Mouse (Mus musculus) ES-Bruce4 (cell line): ENCODE measurements around the gene Ube3c.
"Not testable (repeated sequence)": the region's sequence is repeated elsewhere in the genome, so short reads cannot be mapped to it uniquely, and the experiment has no call there.

ENCODE experiments used
- CTCF ChIP-seq: IDR thresholded peaks from one replicate; pipeline ENCODE4 v1.8.1; 2011; ENCODE audit warnings: low read depth, low read length
- POLR2A ChIP-seq: IDR thresholded peaks from one replicate; pipeline ENCODE4 v1.8.1; 2011; ENCODE audit warnings: low read length; ENCODE audit not compliant: insufficient read depth

- TF ChIP-seq CTCF, POLR2A: not testable (repeated sequence)
These were observed 5.2 kb downstream of the Ube3c start for GRCm38 (mm10) chr5:29574286-29574685.
